Mouse (Mus musculus) cerebellum, adult 2 months (tissue): ENCODE results near the gene Rarb.

Source experiments
- CTCF ChIP-seq: fragments of 200-500 bp; IDR thresholded peaks from 2 replicates; pipeline ENCODE4 v1.5.1; 2011; ENCODE audit warnings: low read depth, mild to moderate bottlenecking, control low read depth, low read length, moderate library complexity, borderline replicate concordance; ENCODE audit not compliant: insufficient read depth
- POLR2A ChIP-seq: fragments of 200-500 bp; IDR thresholded peaks from 2 replicates; pipeline ENCODE4 v1.6.1; 2011; ENCODE audit warnings: low read length, control low read depth, borderline replicate concordance; ENCODE audit not compliant: insufficient read depth

DNA sequence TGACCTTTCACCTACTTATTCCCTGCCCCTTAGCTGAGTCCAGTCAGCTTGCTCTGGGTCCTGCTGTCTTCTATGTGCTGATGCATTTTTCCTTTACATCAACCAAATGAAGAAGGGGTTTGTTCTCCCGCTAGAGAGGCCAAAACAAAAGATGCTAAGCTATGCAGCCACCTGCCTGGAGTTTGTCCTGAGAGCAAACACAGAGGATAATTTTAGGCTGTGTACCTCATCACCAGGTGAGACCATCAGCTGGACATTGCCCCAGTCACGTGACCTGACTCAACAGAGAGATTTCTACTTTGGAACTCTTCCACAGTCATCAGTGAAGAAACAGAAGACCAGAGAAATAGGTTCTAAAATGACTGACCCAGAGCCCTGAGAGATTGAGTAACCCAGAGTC is 339.4 kb downstream of the Rarb start:
- no peak for TF ChIP-seq CTCF
- no peak for TF ChIP-seq POLR2A
